Mouse (Mus musculus): ENCODE data around the gene Armh3. TPM values are rescaled to one million over a fixed set of nuclear protein-coding genes. Genes with fewer than 3 reads are reported as not detected.

The Armh3 gene
- polyA plus RNA-seq, 1 experiment from 2014 or later: 23.9 TPM

GRCm38 (mm10) chr19:45804593-45805368 lies 193.5 kb downstream of the Armh3 start:
- H3K9me3 ChIP-seq: no peaks in the 10 kb centered on the region
- no peaks in the 10 kb centered on the region for H3K36me3 ChIP-seq
- WGBS: 23% methylated on average over 12 of the region's 12 CpGs
- peaks cover 13% of the 10 kb centered on the region; the same call in 1 of the 2 replicates for H3K4me1 ChIP-seq (replicated peaks)
- no peak overlapping the region for H3K4me2 ChIP-seq
- H3K27ac ChIP-seq: no peak overlapping the region
- peak; percentile 13; the same call in 1 of the 2 replicates for ATAC-seq (ENCODE audit: low FRiP score)
- no peak overlapping the region for H3K4me3 ChIP-seq
- no peak overlapping the region for H3K9ac ChIP-seq
- no peaks in the 10 kb centered on the region for H3K27me3 ChIP-seq

- no peak overlapping the region for H3K4me3 ChIP-seq
- H3K36me3 ChIP-seq: no peaks in the 10 kb centered on the region
- H3K27ac ChIP-seq: no peak overlapping the region
- H3K27me3 ChIP-seq: no peaks in the 10 kb centered on the region
- peaks cover 13% of the 10 kb centered on the region; the same call in 1 of the 2 replicates for H3K4me1 ChIP-seq (replicated peaks)
- no peaks in the 10 kb centered on the region for H3K9me3 ChIP-seq
- no peak overlapping the region for H3K4me2 ChIP-seq
- H3K9ac ChIP-seq: no peak overlapping the region; the same call in 1 of the 2 replicates
- no peak for ATAC-seq (ENCODE audit: low FRiP score)
- WGBS: 28% methylated on average over 4 of the region's 4 CpGs
These were observed 194.9 kb downstream of the Armh3 start for GRCm38 (mm10) chr19:45803408-45803807.

DNA sequence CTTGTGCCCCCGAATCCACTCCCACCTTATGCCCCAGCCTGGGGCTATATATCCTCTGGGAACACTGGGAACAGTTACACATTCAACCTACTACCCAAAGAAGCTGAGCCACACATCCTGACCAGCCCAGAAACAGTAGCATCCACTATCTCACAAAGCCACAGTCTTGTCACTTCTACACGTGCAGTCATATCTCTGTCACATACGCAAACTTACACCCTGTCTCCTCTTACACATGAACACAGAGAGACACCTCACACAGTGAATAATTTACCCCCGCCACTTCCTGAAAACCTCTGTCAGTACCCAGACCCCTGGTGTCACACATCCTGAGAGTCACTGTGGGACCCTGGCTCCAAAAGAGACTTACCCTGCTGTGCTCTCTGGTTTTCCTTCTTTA lies 195.6 kb downstream of the Armh3 start:
- Histone ChIP-seq H3K9ac (no peak overlapping the region), H3K27ac (no peak overlapping the region), H3K4me1 (replicated peaks) (peaks cover 13% of the 10 kb centered on the region; the same call in 1 of the 2 replicates), H3K9me3 (0 out of 2 replicates have a peak, but pooled peaks cover 3% of the 10 kb centered on the region), H3K4me2 (no peak overlapping the region), H3K27me3 (no peaks in the 10 kb centered on the region), H3K36me3 (no peaks in the 10 kb centered on the region), H3K4me3 (no peak overlapping the region)
- no peak for ATAC-seq (ENCODE audit: low FRiP score)
- WGBS: 74% methylated on average over 4 of the region's 4 CpGs

- H3K36me3 ChIP-seq: no peaks in the 10 kb centered on the region
- H3K4me1 ChIP-seq (replicated peaks): peaks cover 13% of the 10 kb centered on the region
- no peak overlapping the region for H3K9ac ChIP-seq
- no peak overlapping the region for H3K4me2 ChIP-seq
- ATAC-seq (ENCODE audit: low FRiP score): no peak
- H3K9me3 ChIP-seq: 0 out of 2 replicates have a peak, but pooled peaks cover 3% of the 10 kb centered on the region
- H3K27me3 ChIP-seq: 0 out of 2 replicates have a peak, but pooled peaks cover 3% of the 10 kb centered on the region
- 79% methylated on average over 15 of the region's 15 CpGs for WGBS
- no peak overlapping the region for H3K4me3 ChIP-seq
- no peak overlapping the region for H3K27ac ChIP-seq
These were observed 201.4 kb downstream of the Armh3 start for GRCm38 (mm10) chr19:45796879-45797278.

DNA sequence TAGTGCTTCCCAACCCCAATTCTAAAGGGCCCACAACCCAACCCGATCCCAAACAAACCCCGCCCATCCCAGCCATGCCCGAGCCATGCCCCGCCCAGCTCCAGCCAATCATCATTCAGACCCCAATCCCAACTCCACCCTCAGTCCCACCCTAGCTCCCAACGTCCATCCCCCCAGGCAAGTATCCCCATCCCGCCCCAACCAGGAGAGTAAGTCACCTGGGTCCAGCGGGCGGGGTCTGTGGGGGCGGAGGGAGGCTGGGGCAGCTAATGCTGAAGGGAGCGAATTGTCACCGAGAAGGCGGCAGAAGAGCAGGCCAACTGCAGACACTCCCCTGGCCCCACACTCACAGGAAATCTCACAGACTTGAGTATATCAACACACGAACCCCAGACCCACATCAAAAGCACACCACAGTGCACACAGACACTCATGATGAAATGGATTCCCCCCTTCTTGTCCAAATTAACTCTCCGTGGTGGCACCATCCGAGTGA lies 202.2 kb downstream of the Armh3 start:
- no peak overlapping the region for H3K27ac ChIP-seq
- no peak overlapping the region for H3K9ac ChIP-seq
- no peak overlapping the region; the same call in 1 of the 2 replicates for H3K4me3 ChIP-seq
- no peak for ATAC-seq (ENCODE audit: low FRiP score)
- 13% methylated on average over 15 of the region's 15 CpGs for WGBS
- 0 out of 2 replicates have a peak, but pooled peaks cover 3% of the 10 kb centered on the region for H3K9me3 ChIP-seq
- H3K4me2 ChIP-seq: peak overlapping the region; percentile 44
- no peaks in the 10 kb centered on the region for H3K36me3 ChIP-seq
- peaks cover 13% of the 10 kb centered on the region for H3K4me1 ChIP-seq (replicated peaks)
- 0 out of 2 replicates have a peak, but pooled peaks cover 3% of the 10 kb centered on the region for H3K27me3 ChIP-seq

- Histone ChIP-seq H3K9ac (no peak overlapping the region), H3K4me1 (replicated peaks) (peaks cover 13% of the 10 kb centered on the region), H3K27ac (no peak overlapping the region), H3K27me3 (0 out of 2 replicates have a peak, but pooled peaks cover 3% of the 10 kb centered on the region), H3K4me2 (peak overlapping the region; percentile 44), H3K9me3 (0 out of 2 replicates have a peak, but pooled peaks cover 3% of the 10 kb centered on the region), H3K4me3 (no peak overlapping the region), H3K36me3 (no peaks in the 10 kb centered on the region)
- 31% methylated on average over 15 of the region's 15 CpGs for WGBS
- no peak for ATAC-seq (ENCODE audit: low FRiP score)
These were observed 202.8 kb downstream of the Armh3 start for GRCm38 (mm10) chr19:45795406-45795944.

DNA sequence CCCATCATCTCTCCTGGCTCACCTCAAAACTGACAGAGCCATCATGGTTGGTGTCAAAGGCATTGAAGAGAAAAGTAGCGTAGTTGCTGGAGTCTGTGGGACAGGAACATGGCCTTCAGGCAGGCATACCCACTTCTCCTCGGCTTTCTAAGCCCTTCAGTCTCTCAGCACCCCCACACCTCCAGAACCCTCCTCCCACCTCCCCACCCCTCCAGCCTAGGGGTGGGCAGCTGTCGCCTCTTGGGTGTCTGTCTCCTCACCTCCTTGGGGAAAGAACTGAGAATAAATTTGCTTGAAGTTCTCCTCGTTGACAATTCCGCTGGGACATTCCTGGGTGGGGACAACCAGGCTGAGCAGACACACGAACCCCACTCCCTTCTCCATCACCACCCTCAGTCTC lies 203.6 kb downstream of the Armh3 start:
- 85% methylated on average over 6 of the region's 6 CpGs for WGBS
- H3K4me2 ChIP-seq: no peak overlapping the region
- no peaks in the 10 kb centered on the region for H3K36me3 ChIP-seq
- H3K9me3 ChIP-seq: 0 out of 2 replicates have a peak, but pooled peaks cover 3% of the 10 kb centered on the region
- no peak overlapping the region for H3K4me3 ChIP-seq
- 0 out of 2 replicates have a peak, but pooled peaks cover 3% of the 10 kb centered on the region for H3K27me3 ChIP-seq
- no peak for ATAC-seq (ENCODE audit: low FRiP score)
- H3K9ac ChIP-seq: no peak overlapping the region
- H3K27ac ChIP-seq: no peak overlapping the region
- H3K4me1 ChIP-seq (replicated peaks): peaks cover 13% of the 10 kb centered on the region

DNA sequence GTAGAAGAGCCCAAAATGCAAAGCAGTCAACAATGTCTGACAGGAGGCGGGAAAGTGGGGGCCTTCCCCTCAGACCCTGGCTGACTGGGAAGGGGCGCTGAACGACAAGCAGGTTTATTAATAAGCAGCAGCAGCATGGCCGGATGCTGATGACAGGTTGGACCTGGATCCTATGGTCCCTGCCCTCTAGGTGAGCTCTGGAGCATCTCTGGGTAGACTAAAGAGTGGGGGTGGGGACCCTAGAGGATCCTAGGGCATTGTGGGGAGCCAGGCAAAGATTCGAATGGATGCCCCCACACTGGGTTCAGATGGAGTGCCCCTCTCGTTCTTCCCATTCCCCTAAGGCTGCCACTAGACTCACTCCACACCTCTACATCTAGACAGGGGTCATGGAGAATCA lies 205.9 kb downstream of the Armh3 start:
- Histone ChIP-seq H3K9me3 (no peaks in the 10 kb centered on the region), H3K4me1 (replicated peaks) (peaks cover 13% of the 10 kb centered on the region), H3K4me3 (no peak overlapping the region), H3K36me3 (no peaks in the 10 kb centered on the region), H3K27me3 (0 out of 2 replicates have a peak, but pooled peaks cover 3% of the 10 kb centered on the region), H3K27ac (no peak overlapping the region), H3K9ac (no peak overlapping the region), H3K4me2 (no peak overlapping the region)
- ATAC-seq (ENCODE audit: low FRiP score): no peak
- 86% methylated on average over 6 of the region's 6 CpGs for WGBS

GRCm38 (mm10) chr19:45789888-45790874 lies 208.1 kb downstream of the Armh3 start:
- no peaks in the 10 kb centered on the region for H3K36me3 ChIP-seq
- peaks cover 4% of the 10 kb centered on the region; the same call in 1 of the 2 replicates for H3K4me1 ChIP-seq (replicated peaks)
- 79% methylated on average over 11 of the region's 13 CpGs for WGBS
- H3K27me3 ChIP-seq: 0 out of 2 replicates have a peak, but pooled peaks cover 3% of the 10 kb centered on the region
- no peak overlapping the region for H3K4me3 ChIP-seq
- no peaks in the 10 kb centered on the region for H3K9me3 ChIP-seq
- no peak overlapping the region for H3K4me2 ChIP-seq
- ATAC-seq (ENCODE audit: low FRiP score): no peak
- no peak overlapping the region for H3K9ac ChIP-seq
- H3K27ac ChIP-seq: no peak overlapping the region

GRCm38 (mm10) chr19:45789365-45789764 lies 208.9 kb downstream of the Armh3 start:
- no peaks in the 10 kb centered on the region for H3K36me3 ChIP-seq
- H3K9ac ChIP-seq: no peak overlapping the region
- H3K9me3 ChIP-seq: no peaks in the 10 kb centered on the region
- no peaks in the 10 kb centered on the region for H3K27me3 ChIP-seq
- H3K4me1 ChIP-seq (replicated peaks): peaks cover 4% of the 10 kb centered on the region; the same call in 1 of the 2 replicates
- no peak for ATAC-seq (ENCODE audit: low FRiP score)
- H3K4me2 ChIP-seq: no peak overlapping the region
- no peak overlapping the region for H3K4me3 ChIP-seq
- WGBS: 79% methylated on average over 7 of the region's 7 CpGs
- no peak overlapping the region for H3K27ac ChIP-seq

- Histone ChIP-seq H3K9ac (no peak overlapping the region), H3K27me3 (no peaks in the 10 kb centered on the region), H3K9me3 (no peaks in the 10 kb centered on the region), H3K4me1 (replicated peaks) (peaks cover 10% of the 10 kb centered on the region), H3K27ac (no peak overlapping the region), H3K36me3 (no peaks in the 10 kb centered on the region), H3K4me3 (no peak overlapping the region), H3K4me2 (no peak overlapping the region)
- ATAC-seq (ENCODE audit: low FRiP score): no peak
- WGBS: 95% methylated on average over 4 of the region's 4 CpGs
These were observed 210.0 kb downstream of the Armh3 start for GRCm38 (mm10) chr19:45788337-45788736.

Measured in hindbrain, embryonic 13.5 days (tissue).